Mouse (Mus musculus) G1E (cell line): ENCODE measurements at regions not wholly inside any gene's neighbourhood (a gene's known extent, or its start where the extent isn't known, plus 50 kb on each side); places are given as distances from the start of the nearest gene placed in this dataset.

Experiments
- ATAC-seq: 2 replicates; pipeline ENCODE4 v1.8.0; 2016; ENCODE audit warnings: mild to moderate bottlenecking; ENCODE audit not compliant: insufficient number of reproducible peaks, poor library complexity, low FRiP score, severe bottlenecking; ENCODE audit errors: extremely low read depth
- DNase-seq: peaks from one replicate; pipeline ENCODE4 v3.0.0; 2012; ENCODE audit warnings: low spot score
- H3K27me3 ChIP-seq: 2 replicates; pipeline ENCODE4 v1.6.1; 2012; ENCODE audit warnings: mild to moderate bottlenecking, low read length, inconsistent platforms; ENCODE audit not compliant: insufficient read depth
- H3K36me3 ChIP-seq: replicated peaks from 2 replicates; pipeline ENCODE3; 2012; ENCODE audit warnings: mild to moderate bottlenecking, inconsistent platforms
- H3K4me1 ChIP-seq: 2 replicates; pipeline ENCODE4 v1.6.1; 2012; ENCODE audit warnings: low read depth, low read length, inconsistent platforms, mixed read lengths; ENCODE audit not compliant: insufficient read depth
- H3K4me3 ChIP-seq: 2 replicates; pipeline ENCODE4 v1.5.1; 2012; ENCODE audit warnings: low read depth, mild to moderate bottlenecking, inconsistent platforms, low read length, moderate library complexity, mixed read lengths
- H3K9me3 ChIP-seq: replicated peaks from 2 replicates; pipeline ENCODE4 v1.6.1; 2012; ENCODE audit warnings: inconsistent platforms
- CTCF ChIP-seq: IDR thresholded peaks from 2 replicates; pipeline ENCODE4 v1.5.1; 2012; ENCODE audit warnings: low read depth, low read length, inconsistent platforms, mixed read lengths
- GATA1 ChIP-seq: IDR thresholded peaks from 2 replicates; pipeline ENCODE4 v1.6.1; 2012; ENCODE audit warnings: borderline replicate concordance, low read length, inconsistent platforms, mixed read lengths
- GATA2 ChIP-seq: IDR thresholded peaks from 2 replicates; pipeline ENCODE4 v1.6.1; 2012; ENCODE audit warnings: low read depth, low read length, inconsistent platforms, borderline replicate concordance
- POLR2AphosphoS5 ChIP-seq: IDR thresholded peaks from 2 replicates; pipeline ENCODE4 v1.6.1; 2012; ENCODE audit warnings: low read depth, low read length, inconsistent platforms; ENCODE audit not compliant: insufficient replicate concordance
- TAL1 ChIP-seq: conservative IDR thresholded peaks from 2 replicates; pipeline ENCODE4 v1.6.1; 2012; ENCODE audit warnings: low read depth, low read length, inconsistent platforms, mixed read lengths

DNA sequence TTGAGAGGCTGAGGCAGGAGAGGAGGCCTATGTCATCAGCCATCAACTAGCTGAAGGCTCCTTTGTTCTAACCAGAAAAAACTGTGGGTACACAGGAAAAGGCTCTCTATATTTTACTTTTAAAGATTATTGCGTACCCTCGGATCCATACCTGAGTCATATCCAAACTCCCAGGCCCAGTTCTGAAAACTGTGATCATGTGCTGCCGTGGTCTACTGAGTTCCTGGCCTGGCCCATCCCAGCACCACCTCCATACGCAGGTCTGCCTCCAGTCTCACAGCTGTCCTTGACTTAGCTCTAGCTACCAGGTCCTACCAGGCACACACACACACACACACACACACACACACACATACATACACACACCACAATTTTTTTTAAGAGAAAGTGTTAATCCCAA lies 87.0 kb upstream of the Hs6st1 start:
- Histone ChIP-seq H3K4me1 (no peaks in the 10 kb centered on the region), H3K4me3 (no peak overlapping the region), H3K9me3 (no peaks in the 10 kb centered on the region), H3K27me3 (peaks cover 3% of the 10 kb centered on the region; the same call in 1 of the 2 replicates), H3K36me3 (no peaks in the 10 kb centered on the region)
- no peak for ATAC-seq
- no peak for DNase-seq
- TF ChIP-seq GATA1 (no peak), CTCF (no peak), POLR2AphosphoS5 (no peak), GATA2 (no peak), TAL1 (no peak)

DNA sequence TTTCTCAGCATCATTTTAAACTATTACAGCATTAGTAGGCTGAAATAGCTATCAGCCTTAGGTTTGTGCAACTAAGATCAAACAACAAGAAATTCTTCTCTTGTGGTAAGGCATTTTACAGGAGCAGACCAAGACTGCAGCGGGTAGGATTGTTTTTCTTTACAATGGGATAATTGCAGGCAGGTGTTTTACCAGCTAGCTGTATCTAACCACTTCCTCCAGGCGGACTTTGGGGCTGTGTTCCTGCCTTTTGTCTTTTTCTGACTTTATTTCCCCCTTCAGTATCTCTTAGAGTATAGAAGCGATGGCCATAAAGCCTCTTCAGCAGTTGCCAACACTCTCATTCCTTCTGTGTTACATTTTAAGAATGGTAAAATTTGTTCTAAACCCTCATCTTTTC lies 84.8 kb upstream of the Hs6st1 start:
- H3K9me3 ChIP-seq = no peaks in the 10 kb centered on the region
- DNase-seq (no peak), ATAC-seq (no peak)
- H3K27me3 ChIP-seq = no peaks in the 10 kb centered on the region; the same call in none of the 2 replicates
- no peaks in the 10 kb centered on the region for H3K4me1 ChIP-seq
- no peaks in the 10 kb centered on the region for H3K36me3 ChIP-seq
- no peak overlapping the region for H3K4me3 ChIP-seq
- TF ChIP-seq TAL1 (no peak), POLR2AphosphoS5 (no peak), GATA2 (no peak), GATA1 (no peak), CTCF (no peak)

DNA sequence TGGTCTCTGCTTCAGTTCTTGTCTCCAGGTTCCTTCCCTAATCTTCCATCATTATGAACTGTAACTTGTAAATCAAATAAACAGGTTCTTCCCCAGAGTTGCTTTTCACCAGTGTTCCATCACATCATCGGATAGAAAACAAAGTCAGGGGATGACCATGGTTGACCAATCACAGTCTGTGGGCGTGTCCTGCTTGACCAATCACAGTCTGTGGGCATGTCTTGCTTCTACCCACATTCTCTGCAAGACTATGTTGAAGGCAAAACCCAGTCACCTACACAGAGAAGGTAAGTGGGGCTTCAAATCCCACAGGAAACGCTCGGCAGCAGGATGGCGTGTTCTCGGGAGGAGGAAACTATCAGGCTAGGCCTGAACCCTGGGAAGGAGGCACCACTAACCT lies 82.9 kb upstream of the Hs6st1 start:
- no peak overlapping the region for H3K4me3 ChIP-seq
- H3K27me3 ChIP-seq = no peaks in the 10 kb centered on the region; the same call in none of the 2 replicates
- no peaks in the 10 kb centered on the region for H3K36me3 ChIP-seq
- ATAC-seq (no peak), DNase-seq (no peak)
- H3K4me1 ChIP-seq = no peaks in the 10 kb centered on the region
- no peak for TF ChIP-seq TAL1
- TF ChIP-seq POLR2AphosphoS5 = no peak
- TF ChIP-seq CTCF = no peak
- no peak for TF ChIP-seq GATA2
- TF ChIP-seq GATA1 = no peak
- H3K9me3 ChIP-seq = no peaks in the 10 kb centered on the region

DNA sequence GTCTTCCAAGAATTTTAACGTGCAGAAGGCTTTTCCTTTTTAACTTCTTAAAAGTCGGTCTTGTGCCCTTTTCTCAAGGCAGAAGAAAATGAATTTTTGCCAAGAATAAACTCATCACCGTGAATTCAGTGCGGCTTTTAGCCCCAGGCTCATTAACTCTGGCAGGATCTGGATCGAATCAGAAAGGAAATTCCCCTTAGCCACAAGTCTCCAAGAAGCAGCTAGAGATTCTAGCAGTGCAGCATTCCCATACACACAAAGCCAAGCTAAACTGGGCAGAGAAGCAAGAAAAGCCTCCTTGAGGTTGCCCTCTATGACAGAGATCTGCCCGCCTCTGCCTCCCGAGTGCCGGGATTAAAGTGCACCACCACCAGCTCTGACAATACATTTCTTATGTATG lies 81.5 kb upstream of the Hs6st1 start:
- H3K4me3 ChIP-seq = no peak overlapping the region
- DNase-seq (no peak), ATAC-seq (no peak)
- no peaks in the 10 kb centered on the region for H3K4me1 ChIP-seq
- TF ChIP-seq GATA2 (no peak), CTCF (no peak), TAL1 (no peak), POLR2AphosphoS5 (no peak), GATA1 (no peak)
- H3K27me3 ChIP-seq = no peaks in the 10 kb centered on the region; the same call in none of the 2 replicates
- H3K36me3 ChIP-seq = no peaks in the 10 kb centered on the region
- H3K9me3 ChIP-seq = 0 out of 2 replicates have a peak, but pooled peaks cover 2% of the 10 kb centered on the region

DNA sequence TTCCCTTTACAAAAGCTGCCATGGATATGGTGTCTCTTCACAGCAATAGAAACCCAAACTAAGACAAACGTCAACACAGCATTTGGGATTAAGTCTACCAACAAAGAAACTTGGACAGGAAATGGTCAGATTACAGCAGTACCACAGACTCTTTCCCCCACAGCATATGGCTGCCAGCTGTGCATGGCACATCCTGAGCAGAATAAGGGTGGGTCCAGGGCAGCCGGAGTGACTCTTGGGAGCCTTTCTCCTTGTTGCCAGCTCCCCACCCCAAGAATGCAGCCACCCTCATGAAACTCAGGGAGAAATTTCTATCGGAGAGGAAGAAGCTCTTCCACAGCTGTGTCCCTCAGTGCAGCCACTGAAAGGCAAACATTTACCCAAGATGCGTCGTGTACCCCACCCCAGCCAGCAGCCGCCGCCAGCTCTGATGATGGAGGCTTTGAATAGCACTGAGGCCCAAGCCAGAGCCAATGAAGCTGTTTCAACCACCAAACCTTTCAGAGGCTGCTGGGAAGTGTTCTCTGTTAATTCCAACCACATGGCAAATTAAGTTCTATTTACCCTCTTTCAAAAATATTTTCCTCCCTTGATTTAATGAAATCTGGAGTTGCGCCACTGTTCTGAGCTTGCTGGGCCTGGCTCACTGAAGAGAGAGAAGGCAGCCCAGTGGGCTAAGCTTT lies 75.8 kb upstream of the Hs6st1 start:
- no peak for ATAC-seq
- Histone ChIP-seq H3K4me1 (no peaks in the 10 kb centered on the region), H3K9me3 (0 out of 2 replicates have a peak, but pooled peaks cover 2% of the 10 kb centered on the region), H3K27me3 (peaks cover 26% of the 10 kb centered on the region), H3K4me3 (no peak overlapping the region), H3K36me3 (no peaks in the 10 kb centered on the region)
- no peak for TF ChIP-seq GATA2
- no peak for TF ChIP-seq POLR2AphosphoS5
- no peak for TF ChIP-seq TAL1
- no peak for TF ChIP-seq CTCF
- no peak for TF ChIP-seq GATA1
- no peak for DNase-seq

DNA sequence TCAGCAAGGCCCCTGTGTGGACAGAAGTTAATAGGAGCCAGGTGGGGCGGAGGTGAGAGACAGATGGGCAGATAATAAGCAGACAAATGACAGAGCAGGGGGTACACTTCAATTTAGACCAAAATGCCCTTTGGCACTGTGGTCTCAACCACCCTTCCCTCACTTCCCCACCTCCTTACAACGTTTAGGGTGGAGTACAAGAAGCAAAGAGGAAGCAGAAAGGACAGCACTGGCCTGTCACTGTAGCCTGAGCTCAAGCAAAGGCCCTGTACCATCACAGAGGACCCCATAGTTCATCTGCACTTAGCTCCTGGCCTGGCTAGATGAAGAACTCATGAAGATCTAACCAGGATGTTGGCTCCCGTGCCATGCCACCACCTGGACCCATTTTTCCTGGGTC lies 75.3 kb upstream of the Hs6st1 start:
- TF ChIP-seq GATA2 = no peak
- no peak for TF ChIP-seq CTCF
- TF ChIP-seq POLR2AphosphoS5 = no peak
- no peak for TF ChIP-seq TAL1
- no peak for TF ChIP-seq GATA1
- ATAC-seq (no peak), DNase-seq (no peak)
- Histone ChIP-seq H3K36me3 (no peaks in the 10 kb centered on the region), H3K9me3 (0 out of 2 replicates have a peak, but pooled peaks cover 2% of the 10 kb centered on the region), H3K4me3 (no peak overlapping the region), H3K27me3 (peaks cover 26% of the 10 kb centered on the region), H3K4me1 (no peaks in the 10 kb centered on the region)

DNA sequence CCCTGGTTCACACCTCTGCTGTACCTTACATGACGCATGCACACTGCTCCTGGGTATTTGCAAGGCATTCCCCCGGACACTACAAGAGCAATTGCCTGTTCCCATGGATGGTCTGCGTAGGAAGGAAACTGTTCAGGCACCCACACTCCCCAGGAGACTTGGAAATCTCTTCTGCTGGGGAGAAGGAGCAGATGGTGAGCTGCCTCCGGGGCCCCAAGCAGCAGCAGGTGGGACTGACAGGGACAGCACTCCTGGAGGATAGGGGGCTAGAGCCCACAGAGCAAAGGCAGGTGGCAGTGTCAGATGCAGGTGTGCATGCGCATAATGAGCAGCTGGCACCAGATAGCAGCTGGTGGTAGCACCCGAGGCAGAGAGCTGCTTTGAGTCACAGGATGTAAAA lies 72.5 kb upstream of the Hs6st1 start:
- ATAC-seq (no peak), DNase-seq (no peak)
- no peaks in the 10 kb centered on the region for H3K4me1 ChIP-seq
- no peak overlapping the region for H3K4me3 ChIP-seq
- H3K27me3 ChIP-seq = peaks cover 33% of the 10 kb centered on the region
- 0 out of 2 replicates have a peak, but pooled peaks cover 2% of the 10 kb centered on the region for H3K9me3 ChIP-seq
- no peaks in the 10 kb centered on the region for H3K36me3 ChIP-seq
- TF ChIP-seq TAL1 (no peak), CTCF (no peak), GATA2 (no peak), GATA1 (no peak), POLR2AphosphoS5 (no peak)
